Mouse (Mus musculus) lung, embryonic 16.5 days (tissue): ENCODE data around the gene Olfr945. TPM values are rescaled to one million over a fixed set of nuclear protein-coding genes. Genes with fewer than 3 reads are reported as not detected.

Experiments used
- ATAC-seq: fragments of 200-750 bp; cut with Nextera tagmentation; 2 replicates; pipeline ENCODE4 v1.8.0; 2017; ENCODE audit warnings: low read depth, mild to moderate bottlenecking, moderate library complexity
- H3K27ac ChIP-seq: fragments of 300-500 bp; sonication (generic); 2 replicates; pipeline ENCODE4 v1.5.1; 2014; ENCODE audit warnings: mild to moderate bottlenecking, control low read depth, low read length
- H3K27me3 ChIP-seq: fragments of 300-500 bp; sonication (generic); 2 replicates; pipeline ENCODE4 v1.6.1; 2014; ENCODE audit warnings: low read depth, low read length, mixed read lengths; ENCODE audit not compliant: control insufficient read depth, insufficient read depth
- H3K36me3 ChIP-seq: fragments of 300-500 bp; sonication (generic); 2 replicates; pipeline ENCODE4 v1.6.1; 2014; ENCODE audit warnings: low read length; ENCODE audit not compliant: control insufficient read depth, insufficient read depth
- H3K4me1 ChIP-seq: fragments of 300-500 bp; sonication (generic); replicated peaks from 2 replicates; pipeline ENCODE4 v1.6.1; 2014; ENCODE audit warnings: low read length, mixed read lengths; ENCODE audit not compliant: control insufficient read depth, insufficient read depth
- H3K4me2 ChIP-seq: fragments of 300-500 bp; sonication (generic); 2 replicates; pipeline ENCODE4 v1.6.1; 2014; ENCODE audit warnings: low read depth, low read length, control low read depth
- H3K4me3 ChIP-seq: fragments of 300-500 bp; sonication (generic); 2 replicates; pipeline ENCODE4 v1.5.1; 2014; ENCODE audit warnings: mild to moderate bottlenecking, low read length, control low read depth
- H3K9ac ChIP-seq: fragments of 300-500 bp; sonication (generic); 2 replicates; pipeline ENCODE4 v1.6.1; 2014; ENCODE audit warnings: low read length, control low read depth
- H3K9me3 ChIP-seq: fragments of 300-500 bp; sonication (generic); 2 replicates; pipeline ENCODE4 v1.6.1; 2016; ENCODE audit warnings: low read length; ENCODE audit not compliant: control insufficient read depth
- WGBS: fragments of 180-500 bp; shearing (Covaris S2); extraction: QIAGEN DNeasy Blood & Tissue Kit; methylation state at CpG from one replicate; pipeline ENCODE4 v1.1.7; 2014; 5-methylcytosine and 5-hydroxymethylcytosine counted together
- polyA plus RNA-seq: library from polyadenylated mRNA; unstranded; fragments of >200 nt; fragmentation: Nextera tagmentation; extraction: Ambion mirVana; gene quantifications from 2 replicates; pipeline ENCODE4 v1.2.1, GENCODE M21; 2015

The Olfr945 gene
- polyA plus RNA-seq, result not detected in 2 replicates

GRCm38 (mm10) chr9:39276718-39277117 is at the start of gene Olfr945:
TSS of gene Olfr945 (minus strand) at chr9:39276818.
- Histone ChIP-seq H3K4me2 (no peak within 1 kb of the TSS), H3K9me3 (no peaks in the 10 kb centered on the region), H3K27me3 (no peaks in the 10 kb centered on the region), H3K36me3 (no peaks in the 10 kb centered on the region), H3K9ac (no peak within 1 kb of the TSS), H3K4me3 (no peak within 1 kb of the TSS), H3K27ac (no peak within 1 kb of the TSS), H3K4me1 (no peaks in the 10 kb centered on the region)
- WGBS, result 81% methylated on average over 3 of the region's 3 CpGs
- ATAC-seq, result no peak

- Histone ChIP-seq H3K36me3 (no peaks in the 10 kb centered on the region), H3K9ac (no peak within 1 kb of the TSS), H3K27me3 (no peaks in the 10 kb centered on the region), H3K4me3 (no peak within 1 kb of the TSS), H3K27ac (no peak within 1 kb of the TSS), H3K4me2 (no peak within 1 kb of the TSS), H3K4me1 (no peaks in the 10 kb centered on the region), H3K9me3 (no peaks in the 10 kb centered on the region)
- no peak for ATAC-seq
These were observed 49.3 kb upstream of the Olfr945 start, which contains the start of gene Olfr948 for GRCm38 (mm10) chr9:39325945-39326344. TSS of gene Olfr948 (minus strand) at chr9:39326045.

GRCm38 (mm10) chr9:39287136-39287535 is 10.5 kb upstream of the Olfr945 start:
- H3K4me3 ChIP-seq, result no peak overlapping the region
- no peaks in the 10 kb centered on the region for H3K36me3 ChIP-seq
- no peak overlapping the region for H3K9ac ChIP-seq
- H3K27ac ChIP-seq, result no peak overlapping the region
- H3K4me1 ChIP-seq, result no peaks in the 10 kb centered on the region
- H3K27me3 ChIP-seq, result no peaks in the 10 kb centered on the region
- 44% methylated on average over 2 of the region's 2 CpGs for WGBS
- ATAC-seq, result no peak
- H3K4me2 ChIP-seq, result no peak overlapping the region
- H3K9me3 ChIP-seq, result no peaks in the 10 kb centered on the region

GRCm38 (mm10) chr9:39249894-39250293 is 26.7 kb downstream of the Olfr945 start, which contains the start of gene Olfr1537:
TSS of gene Olfr1537 (minus strand) at chr9:39249994.
- Histone ChIP-seq H3K9ac (no peak within 1 kb of the TSS), H3K36me3 (no peaks in the 10 kb centered on the region), H3K27me3 (no peaks in the 10 kb centered on the region), H3K4me3 (no peak within 1 kb of the TSS), H3K4me1 (no peaks in the 10 kb centered on the region), H3K4me2 (no peak within 1 kb of the TSS), H3K9me3 (no peaks in the 10 kb centered on the region), H3K27ac (no peak within 1 kb of the TSS)
- WGBS, result 76% methylated on average over 1 of the region's 1 CpGs
- no peak for ATAC-seq

Other genes starting within 250 kb of the Olfr945 start
- not detected in 2 replicates for gene Olfr937, start 211.9 kb downstream of the Olfr945 start, polyA plus RNA-seq
- not detected in 2 replicates for gene Olfr938, start 197.9 kb downstream of the Olfr945 start, polyA plus RNA-seq
- not detected in 2 replicates for gene Olfr27, start 148.7 kb downstream of the Olfr945 start, polyA plus RNA-seq
- not detected in 2 replicates for gene Olfr943, start 110.5 kb downstream of the Olfr945 start, polyA plus RNA-seq
- gene Olfr944, start 74.9 kb downstream of the Olfr945 start, polyA plus RNA-seq, result not detected in 2 replicates
- gene Olfr1537, start 26.8 kb downstream of the Olfr945 start, polyA plus RNA-seq, result not detected in 2 replicates
- gene Olfr948, start 49.2 kb upstream of the Olfr945 start, polyA plus RNA-seq, result not detected in 2 replicates
- gene Olfr951, start 110.6 kb upstream of the Olfr945 start, polyA plus RNA-seq, result not detected in 2 replicates
- not detected in 2 replicates for gene Olfr952, start 150.3 kb upstream of the Olfr945 start, polyA plus RNA-seq
- gene Olfr954, start 179.9 kb upstream of the Olfr945 start, polyA plus RNA-seq, result not detected in 2 replicates
- not detected in 2 replicates for gene Olfr955, start 195.1 kb upstream of the Olfr945 start, polyA plus RNA-seq
- gene Olfr44, start 217.2 kb upstream of the Olfr945 start, polyA plus RNA-seq, result not detected in 2 replicates
- gene Olfr957, start 239.0 kb upstream of the Olfr945 start, polyA plus RNA-seq, result not detected in 2 replicates